22 mouse cellular contexts compared by ENCODE assay signal in genomic region chr4:41757321-41757720, GRCm38 (mm10). TPM values are rescaled to one million over a fixed set of nuclear protein-coding genes. Genes with fewer than 3 reads are reported as not detected.
DNase-seq lines count a peak whose midpoint lies in the region; ATAC-seq and TF ChIP-seq lines count a peak whose summit lies in the region.
"Had no signal": no experiment of that assay in that cellular context is flagged by ENCODE, and none has a peak within 500 bp of the region (broad histone marks: within the 10 kb centered on the region; RNA-seq: fewer than 3 reads in every experiment).

No protein-coding gene starts in this region.

- peak; percentile 50 for DNase-seq in cerebellum, adult 9-11 months
- DNase-seq in cerebellum, postnatal 14 days: no peak
- peak; percentile 61 for DNase-seq in kidney, adult 18-20 months
- peak; percentile 66 to 80 for DNase-seq in kidney, postnatal 25 days
- no peak for DNase-seq in lung, adult 18-20 months
- DNase-seq: cerebellum, adult 11 months; gastrocnemius, postnatal 36 days; heart, adult 2 months; lung, postnatal 36 days had no signal

- H3K27ac ChIP-seq in kidney, embryonic 14.5 days (ENCODE audit: low read depth, low read length): no peak overlapping the region
- peak overlapping the region; percentile 88; the same call in 1 of the 2 replicates for H3K27ac ChIP-seq in intestine, postnatal 0 days (ENCODE audit: low read depth, low read length)
- H3K27ac ChIP-seq: embryonic facial prominence, embryonic 15.5 days; forebrain, embryonic 15.5 days; hindbrain, embryonic 15.5 days; limb, embryonic 13.5 days; liver, embryonic 14.5 days; lung, embryonic 15.5 days; midbrain, embryonic 13.5 days had no signal

- H3K4me1 ChIP-seq in kidney, embryonic 14.5 days (ENCODE audit: control insufficient read depth, insufficient read depth, low read length): peaks cover 22% of the 10 kb centered on the region
- peaks cover 8% of the 10 kb centered on the region; the same call in 1 of the 2 replicates for H3K4me1 ChIP-seq in intestine, postnatal 0 days (replicated peaks; ENCODE audit: control insufficient read depth, insufficient read depth, low read length)

- no peak for ATAC-seq in kidney, embryonic 14.5 days (ENCODE audit: low FRiP score, low TSS enrichment)
- ATAC-seq in intestine, postnatal 0 days: no peak
- ATAC-seq: CD4-positive, CD25-positive, alpha-beta regulatory T cell, adult 4 months; forebrain, embryonic 15.5 days; midbrain, embryonic 13.5 days had no signal

- no peak overlapping the region for H3K9ac ChIP-seq in kidney, embryonic 14.5 days (ENCODE audit: low read depth, low read length)
- no peak overlapping the region for H3K9ac ChIP-seq in intestine, postnatal 0 days (ENCODE audit: low read depth, low read length)
- H3K9ac ChIP-seq: embryonic facial prominence, embryonic 15.5 days; forebrain, embryonic 15.5 days; liver, embryonic 14.5 days; lung, embryonic 15.5 days had no signal

- H3K9me3 ChIP-seq in kidney, embryonic 14.5 days (ENCODE audit: control insufficient read depth, low read length): no peaks in the 10 kb centered on the region
- H3K9me3 ChIP-seq in intestine, postnatal 0 days (ENCODE audit: control insufficient read depth): no peaks in the 10 kb centered on the region
- H3K9me3 ChIP-seq: embryonic facial prominence, embryonic 15.5 days; forebrain, embryonic 15.5 days; hindbrain, embryonic 15.5 days; limb, embryonic 13.5 days; lung, embryonic 15.5 days; megakaryocyte, embryonic 14.5 days; midbrain, embryonic 13.5 days had no signal

- no peak for TF ChIP-seq CTCF in intestine, postnatal 0 days (IDR thresholded peaks at IDR 0.05; ENCODE audit: low read depth)

- H3K36me3 ChIP-seq in kidney, embryonic 14.5 days (ENCODE audit: control insufficient read depth, insufficient read depth, low read length): peaks cover 7% of the 10 kb centered on the region; the same call in 1 of the 2 replicates
- H3K36me3 ChIP-seq in intestine, postnatal 0 days (ENCODE audit: control insufficient read depth, insufficient read depth): peaks cover 9% of the 10 kb centered on the region
- H3K36me3 ChIP-seq: forebrain, embryonic 15.5 days had no signal

- no peaks in the 10 kb centered on the region for H3K27me3 ChIP-seq in kidney, embryonic 14.5 days (ENCODE audit: control insufficient read depth, insufficient read depth, low read length)
- no peaks in the 10 kb centered on the region for H3K27me3 ChIP-seq in intestine, postnatal 0 days (replicated peaks; ENCODE audit: control insufficient read depth, insufficient read depth, low read length)
- H3K27me3 ChIP-seq: embryonic facial prominence, embryonic 15.5 days; forebrain, embryonic 15.5 days; hindbrain, embryonic 15.5 days; limb, embryonic 13.5 days; lung, embryonic 15.5 days; midbrain, embryonic 13.5 days had no signal

- H3K4me2 ChIP-seq in kidney, embryonic 14.5 days (replicated peaks; ENCODE audit: low read depth, low read length): no peak overlapping the region
- H3K4me2 ChIP-seq in intestine, postnatal 0 days (replicated peaks; ENCODE audit: low read depth): 0 out of 2 replicates have a peak overlapping the region, but pooled peaks have one; percentile 21
- H3K4me2 ChIP-seq: embryonic facial prominence, embryonic 15.5 days; forebrain, embryonic 15.5 days; midbrain, embryonic 13.5 days had no signal

- WGBS in kidney, embryonic 14.5 days: 94% methylated on average over 13 of the region's 13 CpGs
- WGBS in intestine, postnatal 0 days: 92% methylated on average over 13 of the region's 13 CpGs

- H3K4me3 ChIP-seq in kidney, embryonic 14.5 days (ENCODE audit: low read length): no peak overlapping the region
- H3K4me3 ChIP-seq in intestine, postnatal 0 days (ENCODE audit: low read depth, low read length): no peak overlapping the region
- H3K4me3 ChIP-seq: embryonic facial prominence, embryonic 15.5 days; forebrain, embryonic 15.5 days; heart, adult 2 months; hindbrain, embryonic 15.5 days; lung, embryonic 15.5 days; midbrain, embryonic 13.5 days had no signal

RNA-seq across cellular contexts. Expression of gene Sigmar1, which starts 1.4 kb away (rescaled TPM):
- polyA plus RNA-seq in kidney, embryonic 14.5 days (2014; fragmentation: Nextera tagmentation; extraction: Ambion mirVana): 80.8 and 92.2 TPM in 2 replicates
- 46.4 and 50.6 TPM in 2 replicates for polyA plus RNA-seq in intestine, postnatal 0 days (2015; fragmentation: Nextera tagmentation; extraction: Ambion mirVana)

RNA-seq across cellular contexts. Expression of gene Galt, which starts 2.3 kb away (rescaled TPM):
- polyA plus RNA-seq in kidney, embryonic 14.5 days (2014; fragmentation: Nextera tagmentation; extraction: Ambion mirVana): 35.0 and 42.1 TPM in 2 replicates
- polyA plus RNA-seq in intestine, postnatal 0 days (2015; fragmentation: Nextera tagmentation; extraction: Ambion mirVana): 90.5 and 105 TPM in 2 replicates

RNA-seq across cellular contexts. Expression of gene Ccl27a, which starts 16.7 kb away (rescaled TPM):
- 36.5 and 42.3 TPM in 2 replicates for polyA plus RNA-seq in kidney, embryonic 14.5 days (2014; fragmentation: Nextera tagmentation; extraction: Ambion mirVana)
- 21.5 and 21.9 TPM in 2 replicates for polyA plus RNA-seq in intestine, postnatal 0 days (2015; fragmentation: Nextera tagmentation; extraction: Ambion mirVana)

RNA-seq across cellular contexts. Expression of gene Arid3c, which starts 26.4 kb away (rescaled TPM):
- 0.12 TPM in 1 of 2 replicates, not detected in the other for polyA plus RNA-seq in kidney, embryonic 14.5 days (2014; fragmentation: Nextera tagmentation; extraction: Ambion mirVana)
- polyA plus RNA-seq in intestine, postnatal 0 days (2015; fragmentation: Nextera tagmentation; extraction: Ambion mirVana): not detected in 2 replicates
- polyA plus RNA-seq: CD4-positive, CD25-positive, alpha-beta regulatory T cell, adult 4 months; heart, adult 2 months; heart, embryonic 14.5 days; intestine, embryonic 14.5 days; liver, embryonic 14.5 days; lung, embryonic 15.5 days had no signal

RNA-seq across cellular contexts. Expression of gene Dctn3, which starts 34.4 kb away (rescaled TPM):
- polyA plus RNA-seq in kidney, embryonic 14.5 days (2014; fragmentation: Nextera tagmentation; extraction: Ambion mirVana): 107 and 114 TPM in 2 replicates
- polyA plus RNA-seq in intestine, postnatal 0 days (2015; fragmentation: Nextera tagmentation; extraction: Ambion mirVana): 127 and 144 TPM in 2 replicates

Comparison
In these comparisons a context has a peak if more than half of its experiments do, and no peak if none do; other contexts are left out.
1. DNase-seq: peak in cerebellum, adult 9-11 months (single experiment), kidney, adult 18-20 months (single experiment) and kidney, postnatal 25 days (2 of 2); none in cerebellum, postnatal 14 days (0 of 2) and lung, adult 18-20 months (0 of 2).